Mouse (Mus musculus) megakaryocyte, embryonic 14.5 days (primary cell): Measurements from ENCODE around the gene Unc93b1.

Experiments used
- FLI1 ChIP-seq: IDR thresholded peaks from 2 replicates; pipeline ENCODE4 v1.6.1; 2012; ENCODE audit warnings: low read length, inconsistent platforms, mixed read lengths
- GATA1 ChIP-seq: IDR thresholded peaks from 3 replicates; pipeline ENCODE4 v1.6.1; 2012; ENCODE audit warnings: mixed read lengths, low read length, inconsistent platforms, borderline replicate concordance

GRCm38 (mm10) chr19:3964030-3964429 is 29.0 kb downstream of the Unc93b1 start:
- no peak for TF ChIP-seq GATA1
- no peak for TF ChIP-seq FLI1
